Mouse (Mus musculus): ENCODE measurements around the gene Xrn2. TPM values are rescaled to one million over a fixed set of nuclear protein-coding genes. Genes with fewer than 3 reads are reported as not detected.

The Xrn2 gene
- polyA plus RNA-seq, 1 experiment from 2014 or later, result 82.3 TPM

DNA sequence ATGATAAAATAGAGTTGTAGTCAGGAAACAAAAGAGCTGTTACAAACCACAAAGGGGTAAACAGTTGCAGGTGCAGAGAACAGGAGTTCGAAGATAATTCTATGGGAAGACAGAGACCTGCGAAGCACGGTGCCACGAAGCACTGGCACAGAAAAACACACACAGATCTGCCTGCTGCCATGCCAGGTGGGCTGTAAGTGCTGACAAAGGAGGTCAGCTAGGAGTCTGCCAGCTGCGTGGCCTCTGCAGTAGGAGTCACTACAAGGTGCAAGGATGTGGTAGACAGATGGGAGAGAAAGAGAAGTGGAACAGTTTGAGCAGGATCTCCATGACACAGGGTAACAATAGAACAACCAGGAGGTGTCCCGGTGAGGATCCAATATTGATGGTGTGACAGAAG lies 114.6 kb downstream of the Xrn2 start:
- H3K9ac ChIP-seq, result no peak overlapping the region
- H3K27ac ChIP-seq, result no peak overlapping the region
- no peak for ATAC-seq (ENCODE audit: insufficient number of reproducible peaks, insufficient read depth, low FRiP score, low TSS enrichment, low read depth)
- H3K36me3 ChIP-seq, result no peaks in the 10 kb centered on the region
- no peaks in the 10 kb centered on the region for H3K9me3 ChIP-seq
- H3K4me2 ChIP-seq, result no peak overlapping the region
- WGBS, result 81% methylated on average over 6 of the region's 6 CpGs
- no peak overlapping the region for H3K4me3 ChIP-seq
- no peaks in the 10 kb centered on the region for H3K27me3 ChIP-seq
- H3K4me1 ChIP-seq, result no peaks in the 10 kb centered on the region

Other genes starting within 250 kb of the Xrn2 start
- gene Kiz, start 157.1 kb upstream of the Xrn2 start, polyA plus RNA-seq (2015; fragmentation: Nextera tagmentation; extraction: Ambion mirVana), result 31.0 and 31.2 TPM in 2 replicates
- not detected in 2 replicates for gene Nkx2-4, start 72.4 kb downstream of the Xrn2 start, polyA plus RNA-seq (2015; fragmentation: Nextera tagmentation; extraction: Ambion mirVana)
- not detected in 2 replicates for gene Nkx2-2, start 181.2 kb downstream of the Xrn2 start, polyA plus RNA-seq (2015; fragmentation: Nextera tagmentation; extraction: Ambion mirVana)

All from embryonic facial prominence, embryonic 13.5 days (tissue).